Comparison of ENCODE assay signal across 8 mouse cellular contexts in genomic region chr10:81358209-81358608, GRCm38 (mm10). TPM values are rescaled to one million over a fixed set of nuclear protein-coding genes. Genes with fewer than 3 reads are reported as not detected.
A peak's percentile ranks its signal among the peaks of the same experiment; 100 is the strongest.
DNase-seq lines count a peak whose midpoint lies in the region; ATAC-seq and TF ChIP-seq lines count a peak whose summit lies in the region.

No protein-coding gene starts in this region.

- WGBS in embryonic facial prominence, embryonic 11.5 days, result 28% methylated on average over 4 of the region's 4 CpGs
- WGBS in intestine, postnatal 0 days, result 24% methylated on average over 4 of the region's 4 CpGs
- WGBS in neural tube, embryonic 13.5 days, result 41% methylated on average over 4 of the region's 4 CpGs

- H3K4me1 ChIP-seq in embryonic facial prominence, embryonic 11.5 days (ENCODE audit: control insufficient read depth, insufficient read depth, low read length), result no peaks in the 10 kb centered on the region; the same call in 1 of the 2 replicates
- peaks cover 15% of the 10 kb centered on the region for H3K4me1 ChIP-seq in intestine, postnatal 0 days (replicated peaks; ENCODE audit: control insufficient read depth, insufficient read depth, low read length)
- H3K4me1 ChIP-seq in neural tube, embryonic 13.5 days (replicated peaks), result peaks cover 50% of the 10 kb centered on the region

- no peak for TF ChIP-seq CTCF in layer of hippocampus, adult 2 months (conservative IDR thresholded peaks at IDR 0.05)
- no peak for TF ChIP-seq CTCF in intestine, postnatal 0 days (IDR thresholded peaks at IDR 0.05; ENCODE audit: low read depth)

- DNase-seq in layer of hippocampus, adult 2 months (ENCODE audit: low spot score in 2 of 2), result no peak
- no peak for DNase-seq in layer of hippocampus, adult 18-20 months (ENCODE audit: low spot score in 2 of 2)
- DNase-seq in embryonic facial prominence, embryonic 11.5 days (ENCODE audit: low spot score), result no peak
- no peak for DNase-seq in adrenal gland, adult (ENCODE audit: inconsistent age in 2 of 2, low spot score in 1 of 2)
- no peak for DNase-seq in kidney, adult 9 months

- H3K9me3 ChIP-seq in embryonic facial prominence, embryonic 11.5 days (replicated peaks; ENCODE audit: control insufficient read depth, low read length), result no peaks in the 10 kb centered on the region
- no peaks in the 10 kb centered on the region for H3K9me3 ChIP-seq in intestine, postnatal 0 days (ENCODE audit: control insufficient read depth)
- H3K9me3 ChIP-seq in neural tube, embryonic 13.5 days, result no peaks in the 10 kb centered on the region

- H3K9ac ChIP-seq in embryonic facial prominence, embryonic 11.5 days (replicated peaks; ENCODE audit: low read length), result peak overlapping the region; percentile 70
- H3K9ac ChIP-seq in intestine, postnatal 0 days (ENCODE audit: low read depth, low read length), result peak overlapping the region; percentile 78
- H3K9ac ChIP-seq in neural tube, embryonic 13.5 days, result peak overlapping the region; percentile 90

- H3K27ac ChIP-seq in layer of hippocampus, adult 2 months, result peak overlapping the region; percentile 87
- H3K27ac ChIP-seq in embryonic facial prominence, embryonic 11.5 days (replicated peaks; ENCODE audit: low read depth, low read length), result no peak overlapping the region
- H3K27ac ChIP-seq in intestine, postnatal 0 days (ENCODE audit: low read depth, low read length), result peak overlapping the region; percentile 87
- no peak overlapping the region for H3K27ac ChIP-seq in neural tube, embryonic 13.5 days (replicated peaks)

- peak overlapping the region; percentile 97 for H3K4me2 ChIP-seq in embryonic facial prominence, embryonic 11.5 days (ENCODE audit: low read depth, low read length)
- peak overlapping the region; percentile 95 for H3K4me2 ChIP-seq in intestine, postnatal 0 days (replicated peaks; ENCODE audit: low read depth)
- peak overlapping the region; percentile 96 for H3K4me2 ChIP-seq in neural tube, embryonic 13.5 days

- ATAC-seq in embryonic facial prominence, embryonic 11.5 days (replicated peaks; ENCODE audit: insufficient number of reproducible peaks, low FRiP score, low TSS enrichment, low read depth), result no peak
- no peak for ATAC-seq in intestine, postnatal 0 days
- peak; percentile 1; the same call in 1 of the 2 replicates for ATAC-seq in neural tube, embryonic 13.5 days (ENCODE audit: low read depth)
- no peak for ATAC-seq in monocyte, adult 5-6 weeks (replicated peaks; ENCODE audit: insufficient number of reproducible peaks, low FRiP score, low TSS enrichment, poor library complexity, severe bottlenecking)

- H3K36me3 ChIP-seq in embryonic facial prominence, embryonic 11.5 days (replicated peaks; ENCODE audit: control insufficient read depth, insufficient read depth, low read depth, low read length), result no peaks in the 10 kb centered on the region; the same call in 1 of the 2 replicates
- peaks cover 17% of the 10 kb centered on the region; the same call in 1 of the 2 replicates for H3K36me3 ChIP-seq in intestine, postnatal 0 days (ENCODE audit: control insufficient read depth, insufficient read depth)
- H3K36me3 ChIP-seq in neural tube, embryonic 13.5 days, result peaks cover 14% of the 10 kb centered on the region

- peak overlapping the region; percentile 83 for H3K4me3 ChIP-seq in layer of hippocampus, adult 2 months
- H3K4me3 ChIP-seq in embryonic facial prominence, embryonic 11.5 days (ENCODE audit: low read depth, low read length), result peak overlapping the region; percentile 67
- peak overlapping the region; percentile 78 for H3K4me3 ChIP-seq in intestine, postnatal 0 days (ENCODE audit: low read depth, low read length)
- H3K4me3 ChIP-seq in neural tube, embryonic 13.5 days, result peak overlapping the region; percentile 79

- H3K27me3 ChIP-seq in embryonic facial prominence, embryonic 11.5 days (ENCODE audit: control insufficient read depth, insufficient read depth, low read length), result peaks cover 4% of the 10 kb centered on the region
- no peaks in the 10 kb centered on the region for H3K27me3 ChIP-seq in intestine, postnatal 0 days (replicated peaks; ENCODE audit: control insufficient read depth, insufficient read depth, low read length)
- peaks cover 18% of the 10 kb centered on the region for H3K27me3 ChIP-seq in neural tube, embryonic 13.5 days

RNA-seq across cellular contexts. Expression of gene Mfsd12, which starts 0.9 kb away (rescaled TPM):
- 10 to 100 TPM; 42.8 to 45.9 TPM for total RNA-seq in layer of hippocampus, adult 2 months (2021)
- total RNA-seq in layer of hippocampus, adult 18-20 months (2021), result 10 to 100 TPM; 42.2 to 44.4 TPM
- polyA plus RNA-seq in embryonic facial prominence, embryonic 11.5 days (2014; fragmentation: Nextera tagmentation; extraction: Ambion mirVana), result 3.4 and 4.0 TPM in 2 replicates
- 29.6 and 32.8 TPM in 2 replicates for polyA plus RNA-seq in intestine, postnatal 0 days (2015; fragmentation: Nextera tagmentation; extraction: Ambion mirVana)
- polyA plus RNA-seq in neural tube, embryonic 13.5 days (2015; fragmentation: Nextera tagmentation; extraction: Ambion mirVana), result 16.5 and 17.8 TPM in 2 replicates
- 5.3 to 9.6 TPM (median 6.3 TPM) in 3 replicates for total RNA-seq in monocyte, adult 5-6 weeks (2017)

RNA-seq across cellular contexts. Expression of gene 4930404N11Rik, which starts 7.4 kb away (rescaled TPM):
- 1 to 10 TPM; 1.6 to 2.4 TPM for total RNA-seq in layer of hippocampus, adult 2 months (2021)
- 1 to 10 TPM; 1.6 to 2.0 TPM for total RNA-seq in layer of hippocampus, adult 18-20 months (2021)
- polyA plus RNA-seq in embryonic facial prominence, embryonic 11.5 days (2014; fragmentation: Nextera tagmentation; extraction: Ambion mirVana), result not detected in 2 replicates
- polyA plus RNA-seq in intestine, postnatal 0 days (2015; fragmentation: Nextera tagmentation; extraction: Ambion mirVana), result 0.85 and 1.5 TPM in 2 replicates
- 0.68 and 0.87 TPM in 2 replicates for polyA plus RNA-seq in neural tube, embryonic 13.5 days (2015; fragmentation: Nextera tagmentation; extraction: Ambion mirVana)
- 1.4 to 2.4 TPM in 2 of 3 replicates, not detected in the other for total RNA-seq in monocyte, adult 5-6 weeks (2017)

RNA-seq across cellular contexts. Expression of gene Hmg20b, which starts 7.9 kb away (rescaled TPM):
- total RNA-seq in layer of hippocampus, adult 2 months (2021), result 10 to 100 TPM; 27.5 to 30.8 TPM
- 10 to 100 TPM; 32.4 to 37.0 TPM for total RNA-seq in layer of hippocampus, adult 18-20 months (2021)
- 97.9 and 103 TPM in 2 replicates for polyA plus RNA-seq in embryonic facial prominence, embryonic 11.5 days (2014; fragmentation: Nextera tagmentation; extraction: Ambion mirVana)
- polyA plus RNA-seq in intestine, postnatal 0 days (2015; fragmentation: Nextera tagmentation; extraction: Ambion mirVana), result 99.8 and 111 TPM in 2 replicates
- 46.5 and 51.5 TPM in 2 replicates for polyA plus RNA-seq in neural tube, embryonic 13.5 days (2015; fragmentation: Nextera tagmentation; extraction: Ambion mirVana)
- 28.8 to 40.1 TPM (median 38.7 TPM) in 3 replicates for total RNA-seq in monocyte, adult 5-6 weeks (2017)

RNA-seq across cellular contexts. Expression of gene Gipc3, which starts 15.1 kb away (rescaled TPM):
- 1 to 10 TPM; 1.7 to 1.8 TPM for total RNA-seq in layer of hippocampus, adult 2 months (2021)
- total RNA-seq in layer of hippocampus, adult 18-20 months (2021), result 1 to 10 TPM; 1.8 TPM
- not detected in 2 replicates for polyA plus RNA-seq in embryonic facial prominence, embryonic 11.5 days (2014; fragmentation: Nextera tagmentation; extraction: Ambion mirVana)
- 0.04 and 0.08 TPM in 2 replicates for polyA plus RNA-seq in intestine, postnatal 0 days (2015; fragmentation: Nextera tagmentation; extraction: Ambion mirVana)
- polyA plus RNA-seq in neural tube, embryonic 13.5 days (2015; fragmentation: Nextera tagmentation; extraction: Ambion mirVana), result not detected in 2 replicates
- not detected in 3 replicates for total RNA-seq in monocyte, adult 5-6 weeks (2017)

RNA-seq across cellular contexts. Expression of gene Fzr1, which starts 20.1 kb away (rescaled TPM):
- total RNA-seq in layer of hippocampus, adult 2 months (2021), result 10 to 100 TPM; 70.1 to 72.0 TPM
- total RNA-seq in layer of hippocampus, adult 18-20 months (2021), result 10 to 100 TPM; 70.8 to 72.5 TPM
- 92.1 and 95.0 TPM in 2 replicates for polyA plus RNA-seq in embryonic facial prominence, embryonic 11.5 days (2014; fragmentation: Nextera tagmentation; extraction: Ambion mirVana)
- 40.8 and 45.2 TPM in 2 replicates for polyA plus RNA-seq in intestine, postnatal 0 days (2015; fragmentation: Nextera tagmentation; extraction: Ambion mirVana)
- polyA plus RNA-seq in neural tube, embryonic 13.5 days (2015; fragmentation: Nextera tagmentation; extraction: Ambion mirVana), result 105 and 112 TPM in 2 replicates
- 8.2 to 12.9 TPM (median 11.7 TPM) in 3 replicates for total RNA-seq in monocyte, adult 5-6 weeks (2017)

Comparison
In these comparisons a context has a peak if more than half of its experiments do, and no peak if none do; other contexts are left out.
1. H3K27ac ChIP-seq: peak in layer of hippocampus, adult 2 months (single experiment) and intestine, postnatal 0 days (single experiment); none in embryonic facial prominence, embryonic 11.5 days (single experiment) and neural tube, embryonic 13.5 days (single experiment).
2. Peak in every context shown above with its lines, with median percentiles within 50 percentile points of each other: H3K4me3 ChIP-seq, H3K4me2 ChIP-seq and H3K9ac ChIP-seq.